Mouse (Mus musculus) heart, embryonic 14.5 days (tissue): ENCODE measurements around the gene Eln. TPM values are rescaled to one million over a fixed set of nuclear protein-coding genes. Genes with fewer than 3 reads are reported as not detected.

ENCODE experiments used
- ATAC-seq: fragments of 200-750 bp; cut with Nextera tagmentation; 2 replicates; pipeline ENCODE4 v1.8.0; 2017; ENCODE audit warnings: low read depth, moderate TSS enrichment; ENCODE audit not compliant: insufficient number of reproducible peaks, insufficient read depth, low FRiP score
- H3K27ac ChIP-seq, 2 experiments: fragments of 200-500 bp in 1 of 2; fragments of 300-500 bp in 1 of 2; sonication (generic) in 1 of 2; replicated peaks in 1 of 2; 2 replicates each; pipeline ENCODE4 v1.5.1; 2012 to 2014; ENCODE audit warnings: low read depth in 2 of 2, low read length in 2 of 2, control low read depth in 1 of 2, mild to moderate bottlenecking in 1 of 2, mixed read lengths in 1 of 2; ENCODE audit not compliant: control insufficient read depth in 1 of 2, insufficient read depth in 1 of 2
- H3K27me3 ChIP-seq: fragments of 300-500 bp; sonication (generic); 2 replicates; pipeline ENCODE4 v1.6.1; 2014; ENCODE audit warnings: mild to moderate bottlenecking, low read length, control low read depth; ENCODE audit not compliant: control insufficient read depth, insufficient read depth
- H3K36me3 ChIP-seq: fragments of 300-500 bp; sonication (generic); 2 replicates; pipeline ENCODE4 v1.6.1; 2014; ENCODE audit warnings: mild to moderate bottlenecking, control low read depth, low read length, mixed read lengths; ENCODE audit not compliant: control insufficient read depth, insufficient read depth
- H3K4me1 ChIP-seq, 2 experiments: fragments of 200-500 bp in 1 of 2; fragments of 300-500 bp in 1 of 2; sonication (generic) in 1 of 2; 2 replicates each; pipeline ENCODE4 v1.6.1; 2012 to 2014; ENCODE audit warnings: low read length in 2 of 2, control low read depth in 1 of 2, mixed read lengths in 1 of 2; ENCODE audit not compliant: control insufficient read depth in 2 of 2, insufficient read depth in 2 of 2
- H3K4me2 ChIP-seq: fragments of 300-500 bp; sonication (generic); 2 replicates; pipeline ENCODE4 v1.6.1; 2014; ENCODE audit warnings: mild to moderate bottlenecking, low read length
- H3K4me3 ChIP-seq, 2 experiments: fragments of 200-500 bp in 1 of 2; fragments of 300-500 bp in 1 of 2; sonication (generic) in 1 of 2; 2 replicates each; pipeline ENCODE4 v1.5.1; 2012 to 2014; ENCODE audit warnings: low read length in 2 of 2, mild to moderate bottlenecking in 2 of 2, control low read depth in 1 of 2, low read depth in 1 of 2, moderate library complexity in 1 of 2; ENCODE audit not compliant: control insufficient read depth in 1 of 2, insufficient read depth in 1 of 2
- H3K9ac ChIP-seq: fragments of 300-500 bp; sonication (generic); 2 replicates; pipeline ENCODE4 v1.6.1; 2014; ENCODE audit warnings: mild to moderate bottlenecking, low read length
- H3K9me3 ChIP-seq: fragments of 300-500 bp; sonication (generic); 2 replicates; pipeline ENCODE4 v1.6.1; 2016; ENCODE audit warnings: low read length, control low read depth; ENCODE audit not compliant: control insufficient read depth
- WGBS: fragments of 180-500 bp; shearing (Covaris S2); extraction: QIAGEN DNeasy Blood & Tissue Kit; methylation state at CpG from one replicate; pipeline ENCODE4 v1.1.7; 2014; 5-methylcytosine and 5-hydroxymethylcytosine counted together
- polyA plus RNA-seq: library from polyadenylated mRNA; unstranded; fragments of >200 nt; fragmentation: Nextera tagmentation; extraction: Ambion mirVana; gene quantifications from 2 replicates; pipeline ENCODE4 v1.2.1, GENCODE M21; 2014

Gene Eln
- polyA plus RNA-seq, 1 experiment from 2014 or later = 337 TPM

DNA sequence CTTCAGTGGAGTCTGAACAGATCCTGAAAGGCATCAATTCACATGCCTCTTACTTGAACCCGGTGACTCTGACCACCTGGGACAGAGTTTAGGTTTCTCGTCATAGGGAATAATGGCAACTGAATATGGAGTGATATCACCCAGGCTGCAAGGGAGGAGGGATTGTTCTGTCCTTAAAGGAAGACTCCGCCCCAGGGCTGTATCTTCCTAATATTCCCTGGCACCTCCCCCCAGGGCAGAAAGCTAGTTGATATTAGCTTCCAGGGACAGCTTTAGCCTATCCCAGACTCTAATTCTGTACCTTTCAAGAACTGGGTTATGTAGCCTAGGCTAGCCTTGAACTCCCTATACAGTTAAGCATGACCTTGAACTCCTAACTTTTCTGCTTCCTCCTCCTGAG, 2.1 kb downstream of the Eln start:
- peak overlapping the region; percentile 35 for H3K4me2 ChIP-seq
- H3K9me3 ChIP-seq = no peaks in the 10 kb centered on the region
- H3K36me3 ChIP-seq = no peaks in the 10 kb centered on the region; the same call in 1 of the 2 replicates
- no peak for ATAC-seq
- 89% methylated on average over 3 of the region's 3 CpGs for WGBS
- peak overlapping the region; percentile 59; the same call in 1 of the 2 replicates for H3K9ac ChIP-seq
- peaks cover 17% of the 10 kb centered on the region for H3K27me3 ChIP-seq
- H3K27ac ChIP-seq = peak overlapping the region in 1 of 2 experiments; percentile 37; a peak in 1 of 4 replicates
- H3K4me3 ChIP-seq = peak overlapping the region in 1 of 2 experiments; percentile 45; a peak in 2 of 4 replicates
- peaks cover 11 to 25% of the 10 kb centered on the region in 2 experiments for H3K4me1 ChIP-seq

DNA sequence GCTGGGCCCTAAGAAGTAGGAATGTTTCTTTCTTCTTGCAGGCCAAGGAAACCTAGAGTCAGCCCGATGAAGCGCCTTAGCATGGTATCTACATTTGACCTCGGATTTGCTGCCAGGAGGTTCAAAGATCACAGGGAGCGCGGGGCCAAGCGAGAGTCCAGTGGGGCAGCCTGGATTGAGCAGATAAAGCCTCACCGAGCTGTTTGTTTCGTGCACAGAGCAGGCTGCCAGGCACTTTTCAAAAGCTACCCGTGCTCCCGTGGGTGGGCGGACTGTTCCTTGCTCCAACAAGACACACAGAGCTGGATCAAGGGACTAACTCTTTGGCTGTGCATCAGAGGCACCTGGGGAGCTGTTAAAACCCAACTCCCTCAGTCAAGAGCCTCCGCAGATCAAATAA, 3.1 kb downstream of the Eln start:
- peaks cover 11 to 25% of the 10 kb centered on the region in 2 experiments for H3K4me1 ChIP-seq
- peak overlapping the region in 1 of 2 experiments; percentile 37; a peak in 2 of 4 replicates for H3K27ac ChIP-seq
- H3K36me3 ChIP-seq = peaks cover 2% of the 10 kb centered on the region; the same call in 1 of the 2 replicates
- peak overlapping the region; percentile 59 for H3K9ac ChIP-seq
- no peak for ATAC-seq
- H3K4me2 ChIP-seq = peak overlapping the region; percentile 35
- peak overlapping the region in 1 of 2 experiments; percentile 12; a peak in 1 of 4 replicates for H3K4me3 ChIP-seq
- no peaks in the 10 kb centered on the region for H3K9me3 ChIP-seq
- 41% methylated on average over 12 of the region's 12 CpGs for WGBS
- peaks cover 17% of the 10 kb centered on the region for H3K27me3 ChIP-seq

DNA sequence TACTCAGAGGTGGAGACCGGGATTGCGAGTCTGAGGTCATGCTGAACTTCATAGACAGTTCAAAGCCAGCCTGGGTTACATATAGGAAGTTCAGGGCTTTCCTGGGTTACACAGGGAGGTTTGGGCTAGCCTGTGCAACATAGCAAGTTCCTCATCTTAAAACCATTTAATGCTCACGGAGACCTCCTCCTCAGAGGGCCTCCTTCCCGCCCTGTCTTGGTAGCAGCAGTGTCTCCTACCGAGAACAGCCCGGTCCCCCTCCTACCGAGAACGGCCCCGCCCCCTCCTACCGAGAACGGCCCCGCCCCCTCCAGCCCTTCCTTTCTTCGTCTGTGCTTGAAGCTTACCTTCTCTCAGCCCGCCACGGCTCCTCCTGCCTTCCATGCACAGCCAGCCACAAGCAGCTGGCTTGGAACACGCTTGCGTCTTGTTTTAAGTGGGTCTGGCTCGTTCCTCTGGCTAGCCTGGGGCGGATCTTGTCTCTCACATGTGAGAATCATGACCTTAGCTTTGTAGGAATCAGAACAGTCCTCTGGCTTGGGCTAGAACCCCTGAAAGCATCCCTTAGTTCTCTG, 4.8 kb downstream of the Eln start:
- Histone ChIP-seq H3K36me3 (peaks cover 2% of the 10 kb centered on the region; the same call in 1 of the 2 replicates), H3K27me3 (peaks cover 17% of the 10 kb centered on the region), H3K4me1 (peaks cover 4 to 18% of the 10 kb centered on the region in 2 experiments), H3K4me3 (no peak overlapping the region), H3K9me3 (no peaks in the 10 kb centered on the region), H3K9ac (peak overlapping the region; percentile 43; the same call in 1 of the 2 replicates), H3K27ac (peak overlapping the region in 1 of 2 experiments; percentile 64; a peak in 2 of 4 replicates), H3K4me2 (peak overlapping the region; percentile 42)
- 15% methylated on average over 17 of the region's 19 CpGs for WGBS
- no peak for ATAC-seq

DNA sequence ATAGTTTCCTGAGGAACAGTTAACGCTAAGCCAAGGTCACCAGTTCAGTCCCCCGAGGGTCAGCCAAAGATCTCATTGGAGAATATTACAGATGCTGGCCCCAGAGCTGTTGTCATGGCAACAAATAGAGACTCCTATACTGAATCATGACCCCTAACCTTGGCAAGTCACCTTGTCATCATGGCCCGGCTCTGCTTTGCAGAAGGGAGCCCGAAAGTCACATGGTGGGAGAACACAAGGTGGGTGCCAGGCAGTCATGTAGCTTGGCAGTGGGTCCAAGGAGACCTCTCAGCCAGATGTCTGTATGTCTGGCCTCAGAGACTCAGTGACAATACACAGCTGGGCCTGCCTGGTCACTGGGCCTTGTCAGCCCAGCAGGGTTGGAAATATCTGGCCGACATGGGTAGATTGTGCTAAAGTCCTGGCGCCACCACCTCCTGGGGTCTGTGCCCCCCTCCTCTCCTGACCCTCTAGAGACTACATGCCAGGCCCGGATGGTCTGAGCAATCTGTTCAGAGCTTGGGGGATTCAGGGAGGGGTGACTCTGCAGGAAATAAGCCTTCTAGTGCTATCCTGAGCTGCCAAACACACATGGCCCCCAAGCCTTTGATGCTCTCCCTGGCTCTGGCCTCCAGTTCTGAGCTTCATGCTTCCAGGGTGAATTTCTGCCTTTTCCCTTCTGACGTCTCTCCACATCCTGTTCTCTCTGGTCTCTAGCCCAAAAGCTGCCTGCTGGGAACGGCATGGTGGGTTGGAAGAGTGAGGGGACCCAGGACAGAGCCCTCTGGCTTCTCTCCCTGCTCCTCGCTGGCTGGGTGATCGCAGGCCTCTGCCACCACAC, 6.4 kb downstream of the Eln start:
- no peaks in the 10 kb centered on the region for H3K9me3 ChIP-seq
- peak; percentile 62 for ATAC-seq
- H3K4me1 ChIP-seq = peaks cover 2 to 12% of the 10 kb centered on the region in 2 experiments; a peak in 1 of 4 replicates
- peaks cover 12% of the 10 kb centered on the region; the same call in 1 of the 2 replicates for H3K36me3 ChIP-seq
- H3K9ac ChIP-seq = no peak overlapping the region
- no peak overlapping the region for H3K4me2 ChIP-seq
- H3K27me3 ChIP-seq = peaks cover 9% of the 10 kb centered on the region
- no peak overlapping the region for H3K4me3 ChIP-seq
- peak overlapping the region; percentile 14 to 64; a peak in 3 of 4 replicates for H3K27ac ChIP-seq
- 58% methylated on average over 11 of the region's 11 CpGs for WGBS

DNA sequence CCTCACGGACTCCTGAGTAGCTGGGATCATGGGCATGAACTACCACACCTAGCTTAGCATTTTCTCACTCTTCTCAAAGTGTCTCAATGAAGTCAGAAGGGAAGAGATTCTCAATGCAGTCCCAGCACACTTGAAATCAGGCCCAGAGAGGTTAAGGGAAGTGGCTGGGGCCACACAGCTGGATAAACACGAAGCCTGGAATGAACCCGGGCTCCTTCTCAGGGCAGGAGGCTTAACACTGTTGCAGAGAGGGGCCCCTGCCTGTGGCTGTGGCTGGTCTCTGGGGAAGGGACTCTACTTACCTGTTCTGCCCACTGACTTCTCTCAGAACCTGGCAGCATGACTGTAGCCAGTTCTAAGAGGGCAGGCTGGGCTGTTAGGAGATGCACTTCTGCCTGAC, 7.2 kb downstream of the Eln start:
- Histone ChIP-seq H3K27ac (peak overlapping the region in 1 of 2 experiments; percentile 64; a peak in 2 of 4 replicates), H3K4me3 (no peak overlapping the region), H3K4me2 (no peak overlapping the region), H3K36me3 (peaks cover 12% of the 10 kb centered on the region; the same call in 1 of the 2 replicates), H3K9ac (no peak overlapping the region), H3K9me3 (no peaks in the 10 kb centered on the region), H3K27me3 (peaks cover 4% of the 10 kb centered on the region), H3K4me1 (peaks cover 3 to 13% of the 10 kb centered on the region in 2 experiments; a peak in 2 of 4 replicates)
- ATAC-seq = no peak
- WGBS = 41% methylated on average over 3 of the region's 3 CpGs

DNA sequence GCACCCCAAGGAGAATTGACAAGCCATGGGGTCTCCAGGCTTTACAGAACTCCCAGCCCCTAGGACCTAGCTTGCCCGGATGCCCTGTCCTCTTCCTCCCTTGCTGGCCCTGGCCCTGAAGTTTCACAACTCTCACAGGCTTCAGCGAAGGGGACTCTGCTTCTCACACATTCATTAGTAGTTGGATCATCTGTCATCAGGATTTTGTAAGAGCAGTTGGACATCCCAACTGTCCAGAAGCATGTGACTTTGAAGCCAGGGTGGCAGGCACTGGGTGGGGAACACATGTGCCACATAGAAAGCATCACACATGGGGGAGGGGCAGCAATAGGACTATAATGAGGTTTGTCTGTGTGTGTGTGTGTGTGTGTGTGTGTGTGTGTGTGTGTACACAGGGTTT, 12.2 kb downstream of the Eln start:
- no peak for ATAC-seq
- 33% methylated on average over 2 of the region's 2 CpGs for WGBS
- H3K36me3 ChIP-seq = peaks cover 11% of the 10 kb centered on the region; the same call in 1 of the 2 replicates
- no peaks in the 10 kb centered on the region for H3K9me3 ChIP-seq
- H3K27ac ChIP-seq = no peak overlapping the region
- H3K4me2 ChIP-seq = no peak overlapping the region
- H3K4me1 ChIP-seq = peaks cover 4% of the 10 kb centered on the region in 2 experiments; a peak in 2 of 4 replicates
- H3K9ac ChIP-seq = no peak overlapping the region
- no peaks in the 10 kb centered on the region for H3K27me3 ChIP-seq
- no peak overlapping the region for H3K4me3 ChIP-seq

DNA sequence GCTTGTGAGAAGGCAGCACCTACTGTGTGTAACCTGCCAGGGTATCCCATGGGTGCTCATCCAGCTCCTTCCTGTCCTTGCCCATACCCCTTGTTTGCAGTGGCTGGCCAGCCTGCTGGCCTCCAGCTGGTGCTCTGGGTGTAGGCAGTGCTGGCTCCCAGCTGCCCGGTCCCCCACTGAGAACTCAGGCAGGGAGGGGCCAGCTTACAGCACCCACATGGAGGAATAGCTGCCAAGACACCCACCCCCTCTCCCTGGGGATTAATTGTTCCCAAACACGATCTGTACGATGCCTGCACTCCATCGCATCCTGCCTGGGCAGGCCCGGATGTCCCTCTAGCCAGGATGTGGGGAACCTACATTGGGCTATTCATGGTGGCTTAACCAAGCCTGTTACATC, 13.1 kb downstream of the Eln start:
- Histone ChIP-seq H3K27me3 (no peaks in the 10 kb centered on the region), H3K9me3 (no peaks in the 10 kb centered on the region), H3K27ac (no peak overlapping the region), H3K4me2 (no peak overlapping the region), H3K36me3 (peaks cover 12% of the 10 kb centered on the region; the same call in 1 of the 2 replicates), H3K4me1 (peaks cover 4% of the 10 kb centered on the region in 2 experiments; a peak in 2 of 4 replicates), H3K9ac (no peak overlapping the region), H3K4me3 (no peak overlapping the region)
- peak; percentile 23; the same call in 1 of the 2 replicates for ATAC-seq
- WGBS = 72% methylated on average over 5 of the region's 5 CpGs
